Mouse (Mus musculus) cortical plate, adult 2 months (tissue): ENCODE results near the gene Ptbp1.

Experiments
- CTCF ChIP-seq: fragments of 200-500 bp; IDR thresholded peaks from 2 replicates; pipeline ENCODE4 v1.5.1; 2011; ENCODE audit warnings: mild to moderate bottlenecking, control low read depth, low read length; ENCODE audit not compliant: insufficient read depth; ENCODE audit errors: extremely low read depth
- POLR2A ChIP-seq: fragments of 200-500 bp; IDR thresholded peaks from 2 replicates; pipeline ENCODE4 v1.6.1; 2011; ENCODE audit warnings: mild to moderate bottlenecking, low read length, control low read depth; ENCODE audit not compliant: insufficient read depth; ENCODE audit errors: extremely low read depth

GRCm38 (mm10) chr10:79815671-79816494, 38.3 kb upstream of the Ptbp1 start:
- no peak for TF ChIP-seq POLR2A
- no peak for TF ChIP-seq CTCF
